Mouse (Mus musculus) hindbrain, embryonic 14.5 days (tissue): Measurements from ENCODE around the gene Psmg1. TPM values are rescaled to one million over a fixed set of nuclear protein-coding genes. Genes with fewer than 3 reads are reported as not detected.
A peak's percentile ranks its signal among the peaks of the same experiment; 100 is the strongest.
"Not testable (repeated sequence)": the region's sequence is repeated elsewhere in the genome, so short reads cannot be mapped to it uniquely, and the experiment has no call there.

Experiments
- ATAC-seq: fragments of 200-750 bp; cut with Nextera tagmentation; 2 replicates; pipeline ENCODE4 v1.8.0; 2017; ENCODE audit warnings: moderate number of reproducible peaks, mild to moderate bottlenecking, moderate TSS enrichment, moderate library complexity; ENCODE audit not compliant: low FRiP score
- DNase-seq: peaks from one replicate; pipeline ENCODE4 v3.0.0-alpha.2; 2015; ENCODE audit warnings: low spot score
- H3K27ac ChIP-seq: fragments of 300-500 bp; sonication (generic); 2 replicates; pipeline ENCODE4 v1.5.1; 2014; ENCODE audit warnings: mild to moderate bottlenecking, moderate library complexity
- H3K27me3 ChIP-seq: fragments of 300-500 bp; sonication (generic); 2 replicates; pipeline ENCODE4 v1.6.1; 2014; ENCODE audit warnings: mild to moderate bottlenecking, low read length, mixed read lengths; ENCODE audit not compliant: control insufficient read depth, insufficient read depth
- H3K36me3 ChIP-seq: fragments of 300-500 bp; sonication (generic); replicated peaks from 2 replicates; pipeline ENCODE4 v1.6.1; 2014; ENCODE audit not compliant: control insufficient read depth, insufficient read depth
- H3K4me1 ChIP-seq: fragments of 300-500 bp; sonication (generic); replicated peaks from 2 replicates; pipeline ENCODE4 v1.6.1; 2014; ENCODE audit warnings: antibody characterized with exemption, low read length, mixed read lengths; ENCODE audit not compliant: control insufficient read depth, insufficient read depth
- H3K4me2 ChIP-seq: fragments of 300-500 bp; sonication (generic); replicated peaks from 2 replicates; pipeline ENCODE4 v1.6.1; 2014; ENCODE audit warnings: mild to moderate bottlenecking, moderate library complexity
- H3K4me3 ChIP-seq: fragments of 300-500 bp; sonication (generic); replicated peaks from 2 replicates; pipeline ENCODE4 v1.5.1; 2014; ENCODE audit warnings: mild to moderate bottlenecking, low read length
- H3K9ac ChIP-seq: fragments of 300-500 bp; sonication (generic); 2 replicates; pipeline ENCODE4 v1.6.1; 2014
- H3K9me3 ChIP-seq: fragments of 300-500 bp; sonication (generic); 2 replicates; pipeline ENCODE4 v1.6.1; 2016; ENCODE audit warnings: low read length; ENCODE audit not compliant: control insufficient read depth
- whole genome bisulfite sequencing: fragments of 180-500 bp; shearing (Covaris S2); extraction: QIAGEN DNeasy Blood & Tissue Kit; methylation state at CpG from one replicate; pipeline ENCODE4 v1.1.7; 2014; 5-methylcytosine and 5-hydroxymethylcytosine counted together
- polyA plus RNA-seq: library from polyadenylated mRNA; unstranded; fragments of >200 nt; fragmentation: Nextera tagmentation; extraction: Ambion mirVana; gene quantifications from 2 replicates; pipeline ENCODE4 v1.2.1, GENCODE M21; 2014

Gene Psmg1
- 62.1 and 67.7 TPM in 2 replicates for polyA plus RNA-seq

DNA sequence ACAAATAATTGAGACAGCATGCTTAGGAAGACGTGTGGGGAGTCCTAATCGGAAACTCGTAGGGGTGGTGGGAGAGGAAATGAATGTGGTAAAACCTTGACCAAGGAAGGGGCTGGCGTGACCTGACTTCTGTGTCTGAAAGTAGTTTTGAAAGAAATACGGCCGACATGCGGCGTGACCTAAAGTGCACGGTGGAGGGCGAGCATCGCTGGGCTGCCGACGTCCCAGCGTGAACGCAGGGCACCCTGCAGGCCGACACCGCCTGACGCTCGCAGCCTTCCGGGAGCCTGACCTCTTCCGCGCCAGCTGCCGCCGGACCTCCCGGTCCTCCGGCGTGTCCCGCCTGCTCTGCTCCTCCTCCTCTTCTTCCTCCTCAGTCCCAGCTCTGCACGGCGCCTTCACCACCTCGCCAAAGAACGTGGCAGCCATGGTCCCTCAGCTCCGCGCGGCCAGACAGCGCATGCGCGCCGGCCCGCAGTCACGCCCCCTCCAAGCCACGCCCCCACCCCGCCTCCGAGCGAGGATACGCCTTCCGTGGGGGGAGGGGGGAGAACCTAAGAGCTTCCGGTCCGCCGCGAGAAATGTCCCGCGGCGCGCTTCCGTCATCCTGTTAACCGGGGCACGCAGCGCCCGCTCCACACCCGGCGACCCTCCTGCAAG lies at the start of gene Psmg1:
TSS of gene Psmg1 (minus strand) at position 499 of the 660 bp plus-strand sequence.
- DNase-seq: peak; percentile 98
- H3K9me3 ChIP-seq: no peaks in the 10 kb centered on the region
- WGBS: under 1% methylated on average over 44 of the region's 62 CpGs
- H3K27ac ChIP-seq: peak within 1 kb of the TSS; percentile 85
- peak; percentile 92 for ATAC-seq
- H3K4me2 ChIP-seq: peak within 1 kb of the TSS; percentile 64
- peak within 1 kb of the TSS; percentile 81 for H3K9ac ChIP-seq
- peaks cover 14% of the 10 kb centered on the region for H3K4me1 ChIP-seq
- no peaks in the 10 kb centered on the region for H3K27me3 ChIP-seq
- peak within 1 kb of the TSS; percentile 77 for H3K4me3 ChIP-seq
- H3K36me3 ChIP-seq: peaks cover 32% of the 10 kb centered on the region

GRCm38 (mm10) chr16:96039538-96039937 lies 48.8 kb upstream of the Psmg1 start:
- H3K9ac ChIP-seq: no peak overlapping the region
- no peaks in the 10 kb centered on the region for H3K27me3 ChIP-seq
- H3K36me3 ChIP-seq: peaks cover 99% of the 10 kb centered on the region
- no peaks in the 10 kb centered on the region for H3K4me1 ChIP-seq
- H3K27ac ChIP-seq: no peak overlapping the region
- no peak overlapping the region for H3K4me3 ChIP-seq
- ATAC-seq (no peak), DNase-seq (no peak)
- no peaks in the 10 kb centered on the region for H3K9me3 ChIP-seq
- H3K4me2 ChIP-seq: no peak overlapping the region
- WGBS: 43% methylated on average over 6 of the region's 6 CpGs

DNA sequence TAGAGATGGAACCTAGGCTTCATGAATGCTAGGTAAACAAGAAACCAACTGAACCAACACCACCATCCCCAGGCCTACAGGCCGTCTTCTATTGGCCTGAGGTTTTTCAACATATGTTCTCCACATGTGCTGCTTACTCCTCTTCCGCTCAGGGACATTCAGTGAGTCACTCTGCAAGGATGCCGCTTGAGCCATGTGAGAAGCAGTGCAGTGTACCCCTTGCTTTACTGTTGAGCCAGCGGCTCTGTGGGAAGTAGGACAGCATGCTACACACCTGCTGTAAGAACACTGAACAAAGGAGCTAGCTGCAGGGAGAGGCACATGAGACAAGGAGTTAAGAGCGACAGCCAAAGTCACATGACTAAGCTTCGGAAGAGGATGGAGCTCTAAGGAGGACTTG lies 43.7 kb upstream of the Psmg1 start:
- Histone ChIP-seq H3K4me2 (no peak overlapping the region), H3K27ac (no peak overlapping the region), H3K4me1 (no peaks in the 10 kb centered on the region), H3K36me3 (peaks cover 99% of the 10 kb centered on the region), H3K27me3 (no peaks in the 10 kb centered on the region), H3K9ac (no peak overlapping the region), H3K4me3 (no peak overlapping the region), H3K9me3 (no peaks in the 10 kb centered on the region)
- ATAC-seq: no peak
- DNase-seq: no peak
- 92% methylated on average over 6 of the region's 6 CpGs for WGBS

- ATAC-seq (no peak), DNase-seq (no peak)
- Histone ChIP-seq H3K9ac (no peak overlapping the region), H3K9me3 (no peaks in the 10 kb centered on the region), H3K27ac (no peak overlapping the region), H3K36me3 (peaks cover 100% of the 10 kb centered on the region), H3K27me3 (no peaks in the 10 kb centered on the region), H3K4me3 (no peak overlapping the region), H3K4me2 (no peak overlapping the region), H3K4me1 (no peaks in the 10 kb centered on the region)
- 92% methylated on average over 13 of the region's 13 CpGs for WGBS
Observed at GRCm38 (mm10) chr16:96032368-96033043, 41.7 kb upstream of the Psmg1 start.

DNA sequence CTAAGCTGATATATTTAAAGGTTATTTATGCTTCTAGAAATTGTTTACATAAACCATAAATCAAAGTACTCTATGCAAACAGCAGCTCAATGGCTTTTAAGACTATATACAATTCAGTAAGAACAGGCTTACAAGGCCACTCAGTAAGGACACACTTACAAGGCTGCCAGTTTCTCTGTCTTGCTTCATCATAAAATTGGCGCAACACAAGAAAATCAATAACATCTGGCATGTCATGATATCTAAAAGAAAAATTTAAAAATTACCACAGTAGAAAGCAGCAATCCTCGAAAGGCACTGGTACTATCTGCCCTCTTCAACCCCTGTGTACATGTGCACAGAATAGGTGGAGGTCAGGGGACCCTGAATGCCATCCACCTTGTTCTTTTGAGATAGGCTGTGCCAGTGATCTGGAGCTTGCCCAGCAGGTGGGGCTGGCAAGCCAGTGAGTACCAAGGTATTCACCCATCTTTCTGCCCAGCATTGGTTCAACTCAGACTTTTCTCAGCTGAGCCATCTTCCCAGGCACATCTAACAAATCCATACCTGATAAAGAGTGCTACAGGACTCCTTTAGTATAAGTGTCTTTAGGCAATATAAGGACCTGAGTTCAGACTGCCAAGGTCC lies 39.8 kb upstream of the Psmg1 start:
- Histone ChIP-seq H3K9ac (no peak overlapping the region), H3K4me1 (no peaks in the 10 kb centered on the region), H3K4me2 (no peak overlapping the region), H3K36me3 (peaks cover 100% of the 10 kb centered on the region), H3K9me3 (no peaks in the 10 kb centered on the region), H3K27me3 (no peaks in the 10 kb centered on the region), H3K27ac (no peak overlapping the region), H3K4me3 (no peak overlapping the region)
- no peak for DNase-seq
- no peak for ATAC-seq
- WGBS: 97% methylated on average over 2 of the region's 2 CpGs

DNA sequence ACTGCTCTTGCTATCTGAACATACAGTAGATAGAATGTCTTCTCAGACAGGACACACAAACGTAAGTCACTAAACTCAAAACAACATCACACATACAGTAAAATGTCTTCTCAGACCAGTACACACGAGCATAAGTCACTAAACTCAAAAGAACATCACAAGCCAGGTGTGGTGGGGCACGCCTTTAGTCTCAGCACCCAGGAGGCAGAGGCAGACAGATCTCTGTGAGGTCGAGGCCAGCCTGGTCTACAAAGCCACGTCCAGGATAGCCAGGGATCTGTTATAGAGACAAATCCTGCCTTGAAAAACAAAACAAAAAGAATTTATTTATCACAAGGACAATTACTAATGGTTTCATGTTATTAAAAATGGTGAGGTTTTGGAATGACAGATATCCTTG lies 35.5 kb upstream of the Psmg1 start:
- H3K27me3 ChIP-seq: no peaks in the 10 kb centered on the region
- no peak overlapping the region for H3K27ac ChIP-seq
- H3K9me3 ChIP-seq: no peaks in the 10 kb centered on the region
- H3K36me3 ChIP-seq: peaks cover 94% of the 10 kb centered on the region
- no peaks in the 10 kb centered on the region for H3K4me1 ChIP-seq
- no peak overlapping the region for H3K4me3 ChIP-seq
- WGBS: 95% methylated on average over 5 of the region's 5 CpGs
- no peak overlapping the region for H3K4me2 ChIP-seq
- no peak for DNase-seq
- no peak overlapping the region for H3K9ac ChIP-seq
- no peak for ATAC-seq

DNA sequence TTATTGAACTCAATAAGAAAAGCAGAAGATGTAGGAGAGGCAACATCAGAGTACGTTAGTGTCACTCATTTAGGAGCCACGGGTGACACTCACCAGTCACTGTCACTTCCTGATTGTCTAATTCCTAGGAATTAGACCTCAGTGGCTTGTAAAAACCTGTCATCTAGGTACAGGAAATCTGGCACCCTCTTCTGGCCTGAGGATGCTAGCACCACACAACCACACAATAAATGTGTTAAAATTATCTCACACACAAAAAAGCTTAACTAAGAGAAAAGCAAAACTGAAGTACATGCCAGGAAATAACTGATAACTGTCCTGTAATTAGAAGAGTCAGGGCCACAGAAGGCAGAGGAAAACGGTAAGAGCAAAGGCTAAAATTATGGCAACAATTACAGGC lies 34.5 kb upstream of the Psmg1 start:
- Histone ChIP-seq H3K27ac (no peak overlapping the region), H3K4me2 (no peak overlapping the region), H3K9ac (no peak overlapping the region), H3K9me3 (no peaks in the 10 kb centered on the region), H3K27me3 (no peaks in the 10 kb centered on the region), H3K4me1 (no peaks in the 10 kb centered on the region), H3K36me3 (peaks cover 94% of the 10 kb centered on the region), H3K4me3 (no peak overlapping the region)
- DNase-seq (no peak), ATAC-seq (no peak)
- WGBS: 91% methylated on average over 3 of the region's 3 CpGs

DNA sequence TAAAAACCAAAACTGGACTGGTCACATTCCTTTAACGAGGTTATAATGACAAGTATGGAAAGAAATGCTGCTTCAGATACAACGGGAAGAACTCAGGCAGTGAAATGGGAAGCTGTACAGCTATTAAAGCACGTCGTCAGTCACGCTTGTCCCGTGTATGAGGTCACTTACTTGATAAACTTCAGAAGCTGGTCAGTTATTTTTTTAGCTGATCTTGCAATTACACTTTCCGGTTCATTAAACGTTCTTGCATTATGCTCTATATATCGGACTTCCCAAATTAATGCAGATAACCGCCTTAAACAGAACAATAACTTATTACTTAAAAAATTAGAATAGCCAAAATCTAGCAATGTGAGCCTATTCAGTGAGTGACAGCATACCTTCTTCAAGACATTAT lies 30.3 kb upstream of the Psmg1 start:
- WGBS: 90% methylated on average over 10 of the region's 10 CpGs
- peaks cover 93% of the 10 kb centered on the region for H3K36me3 ChIP-seq
- no peak overlapping the region for H3K27ac ChIP-seq
- no peaks in the 10 kb centered on the region for H3K27me3 ChIP-seq
- no peaks in the 10 kb centered on the region for H3K4me1 ChIP-seq
- no peak for ATAC-seq
- no peak overlapping the region for H3K9ac ChIP-seq
- H3K9me3 ChIP-seq: no peaks in the 10 kb centered on the region
- H3K4me2 ChIP-seq: no peak overlapping the region
- no peak overlapping the region for H3K4me3 ChIP-seq
- no peak for DNase-seq

GRCm38 (mm10) chr16:96009124-96009523 lies 18.4 kb upstream of the Psmg1 start:
- ATAC-seq, H3K9me3 ChIP-seq, H3K4me3 ChIP-seq, H3K27ac ChIP-seq, H3K27me3 ChIP-seq, H3K4me1 ChIP-seq, H3K4me2 ChIP-seq, H3K9ac ChIP-seq, DNase-seq: not testable (repeated sequence)
- no CpG with 5 or more reads among the region's 10 CpGs for WGBS
- H3K36me3 ChIP-seq: peaks cover 41% of the 10 kb centered on the region
